Mouse (Mus musculus) thymus, adult 2 months (tissue): ENCODE data around the gene Vamp1.

ENCODE experiments used
- CTCF ChIP-seq: fragments of 200-500 bp; IDR thresholded peaks from 2 replicates; pipeline ENCODE4 v1.5.1; 2012; ENCODE audit warnings: mild to moderate bottlenecking, control low read depth, low read length, moderate library complexity, borderline replicate concordance; ENCODE audit not compliant: control insufficient read depth, poor library complexity, insufficient read depth; ENCODE audit errors: extremely low read depth
- POLR2A ChIP-seq: fragments of 200-500 bp; IDR thresholded peaks from 2 replicates; pipeline ENCODE4 v1.6.1; 2012; ENCODE audit warnings: mild to moderate bottlenecking, low read length, control low read depth, moderate library complexity; ENCODE audit not compliant: control insufficient read depth, poor library complexity, insufficient read depth; ENCODE audit errors: extremely low read depth

GRCm38 (mm10) chr6:125244551-125244950 is 29.2 kb downstream of the Vamp1 start:
- no peak for TF ChIP-seq CTCF
- TF ChIP-seq POLR2A, result no peak
